In the genomic region with DNA sequence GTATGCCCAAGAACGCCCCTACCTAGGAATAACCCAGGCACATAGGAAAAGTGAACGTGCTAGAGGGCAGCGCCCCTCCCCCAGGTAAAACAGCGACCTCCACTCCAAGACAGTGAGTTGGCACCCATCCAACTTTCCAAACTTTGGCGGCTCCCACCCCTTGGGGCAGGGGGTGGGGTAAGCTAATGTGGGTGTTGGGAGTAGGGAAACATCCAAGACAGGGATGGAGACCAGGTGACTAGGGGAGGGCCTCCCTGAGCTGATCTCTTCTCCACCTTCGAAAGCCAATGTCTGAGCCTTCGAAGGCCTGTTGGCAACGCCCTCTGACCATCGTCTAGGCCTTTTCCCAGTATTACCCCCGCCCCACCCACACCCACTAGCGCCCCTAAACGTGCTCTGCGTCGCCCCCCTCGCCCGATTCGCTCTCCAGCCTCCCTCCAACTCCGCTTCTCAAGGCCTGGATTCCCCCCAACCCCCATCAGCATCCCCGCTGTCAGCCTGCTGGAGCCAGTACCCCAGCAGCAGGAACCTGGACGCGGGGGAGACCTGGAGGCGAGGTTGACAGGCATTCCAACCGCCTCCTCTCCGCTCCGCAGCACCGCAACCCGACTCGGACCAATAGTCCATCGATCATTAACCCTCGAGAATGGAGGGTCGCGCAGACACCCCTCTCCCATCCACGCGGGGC, we compare ENCODE assay signal across 9 mouse cellular contexts. TPM values are rescaled to one million over a fixed set of nuclear protein-coding genes. Genes with fewer than 3 reads are reported as not detected.
DNase-seq lines count a peak whose midpoint lies in the region; ATAC-seq and TF ChIP-seq lines count a peak whose summit lies in the region.
"Had no signal": no experiment of that assay in that cellular context is flagged by ENCODE, and none has a peak within 500 bp of the region (broad histone marks: within the 10 kb centered on the region; RNA-seq: fewer than 3 reads in every experiment).

No protein-coding gene starts in this region.

- peak overlapping the region; percentile 52 for H3K9ac ChIP-seq in intestine, postnatal 0 days (ENCODE audit: low read depth, low read length)
- H3K9ac ChIP-seq in midbrain, embryonic 14.5 days (replicated peaks; ENCODE audit: low read length) = peak overlapping the region; percentile 95

- peaks cover 41% of the 10 kb centered on the region for H3K4me1 ChIP-seq in thymus, adult 2 months (replicated peaks; ENCODE audit: control insufficient read depth, insufficient read depth, low read length)
- H3K4me1 ChIP-seq in embryonic fibroblast, embryonic 13.5 days (ENCODE audit: control insufficient read depth, insufficient read depth, low read length) = 0 out of 2 replicates have a peak, but pooled peaks cover 2% of the 10 kb centered on the region
- 0 out of 2 replicates have a peak, but pooled peaks cover 6% of the 10 kb centered on the region for H3K4me1 ChIP-seq in intestine, postnatal 0 days (replicated peaks; ENCODE audit: control insufficient read depth, insufficient read depth, low read length)
- peaks cover 42% of the 10 kb centered on the region for H3K4me1 ChIP-seq in midbrain, embryonic 14.5 days (ENCODE audit: control insufficient read depth, insufficient read depth, low read length)

- TF ChIP-seq CTCF in gastrocnemius, adult 2 months (IDR thresholded peaks at IDR 0.05) = no peak
- TF ChIP-seq CTCF in thymus, adult 2 months (IDR thresholded peaks at IDR 0.05; ENCODE audit: borderline replicate concordance, control insufficient read depth, extremely low read depth, insufficient read depth, low read length, poor library complexity) = no peak
- TF ChIP-seq CTCF in embryonic fibroblast, embryonic 13.5 days (IDR thresholded peaks at IDR 0.05; ENCODE audit: borderline replicate concordance, insufficient read depth, low read length) = no peak
- TF ChIP-seq CTCF in intestine, postnatal 0 days (IDR thresholded peaks at IDR 0.05; ENCODE audit: low read depth) = no peak

- TF ChIP-seq POLR2A in thymus, adult 2 months (IDR thresholded peaks at IDR 0.05; ENCODE audit: control insufficient read depth, extremely low read depth, insufficient read depth, low read length, poor library complexity) = no peak
- TF ChIP-seq POLR2A in embryonic fibroblast, embryonic 13.5 days (IDR thresholded peaks at IDR 0.05; ENCODE audit: low read depth, low read length) = 0 out of 2 replicates have a peak, but pooled peaks have one; percentile 21

- 18% methylated on average over 34 of the region's 34 CpGs for WGBS in thymus, adult 2 months
- 6% methylated on average over 34 of the region's 34 CpGs for WGBS in intestine, postnatal 0 days
- WGBS in midbrain, embryonic 14.5 days = 4% methylated on average over 34 of the region's 34 CpGs

- no peak for ATAC-seq in intestine, postnatal 0 days
- peak; percentile 1; the same call in 1 of the 2 replicates for ATAC-seq in midbrain, embryonic 14.5 days (ENCODE audit: low FRiP score, low TSS enrichment)
- no peak for ATAC-seq in inflammation-experienced regulatory T-cells, adult 6 months

- peak overlapping the region; percentile 93 for H3K4me2 ChIP-seq in intestine, postnatal 0 days (replicated peaks; ENCODE audit: low read depth)
- H3K4me2 ChIP-seq in midbrain, embryonic 14.5 days (ENCODE audit: low read length) = peak overlapping the region; percentile 73

- no peaks in the 10 kb centered on the region for H3K36me3 ChIP-seq in thymus, adult 2 months (ENCODE audit: control insufficient read depth, insufficient read depth, low read length)
- H3K36me3 ChIP-seq in intestine, postnatal 0 days (ENCODE audit: control insufficient read depth, insufficient read depth) = no peaks in the 10 kb centered on the region
- peaks cover 22% of the 10 kb centered on the region for H3K36me3 ChIP-seq in midbrain, embryonic 14.5 days (ENCODE audit: control insufficient read depth, insufficient read depth, low read length)

- peak; percentile 56 for DNase-seq in gastrocnemius, adult 2 months
- no peak for DNase-seq in gastrocnemius, postnatal 25 days
- no peak for DNase-seq in thymus, adult 2 months
- DNase-seq in thymus, postnatal 0 days (ENCODE audit: low spot score) = no peak
- peak; percentile 78 for DNase-seq in midbrain, embryonic 14.5 days

- peak overlapping the region; percentile 87 for H3K4me3 ChIP-seq in gastrocnemius, adult 2 months
- peak overlapping the region; percentile 78 for H3K4me3 ChIP-seq in thymus, adult 2 months (ENCODE audit: control insufficient read depth, insufficient read depth, low read length)
- H3K4me3 ChIP-seq in embryonic fibroblast, embryonic 13.5 days (ENCODE audit: insufficient read depth, low read length) = peak overlapping the region; percentile 58
- H3K4me3 ChIP-seq in intestine, postnatal 0 days (ENCODE audit: low read depth, low read length) = peak overlapping the region; percentile 54
- H3K4me3 ChIP-seq in midbrain, embryonic 14.5 days (replicated peaks; ENCODE audit: low read depth, low read length) = peak overlapping the region; percentile 94

- no peaks in the 10 kb centered on the region for H3K27me3 ChIP-seq in thymus, adult 2 months (ENCODE audit: control insufficient read depth, insufficient read depth, low read length)
- no peaks in the 10 kb centered on the region for H3K27me3 ChIP-seq in intestine, postnatal 0 days (replicated peaks; ENCODE audit: control insufficient read depth, insufficient read depth, low read length)
- H3K27me3 ChIP-seq in midbrain, embryonic 14.5 days (ENCODE audit: control insufficient read depth, insufficient read depth, low read length) = no peaks in the 10 kb centered on the region
- H3K27me3 ChIP-seq: Patski had no signal

- intact Hi-C loops in gastrocnemius, adult 2 months (cut with DNase I) = no loop called here

- H3K27ac ChIP-seq in gastrocnemius, adult 2 months = peak overlapping the region; percentile 88
- H3K27ac ChIP-seq in thymus, adult 2 months (ENCODE audit: control insufficient read depth, insufficient read depth, low read length) = no peak overlapping the region
- H3K27ac ChIP-seq in embryonic fibroblast, embryonic 13.5 days (ENCODE audit: insufficient read depth, low read length) = no peak overlapping the region
- peak overlapping the region; percentile 64; the same call in 1 of the 2 replicates for H3K27ac ChIP-seq in intestine, postnatal 0 days (ENCODE audit: low read depth, low read length)
- peak overlapping the region; percentile 97 for H3K27ac ChIP-seq in midbrain, embryonic 14.5 days (replicated peaks; ENCODE audit: low read depth, low read length)

- H3K9me3 ChIP-seq in intestine, postnatal 0 days (ENCODE audit: control insufficient read depth) = no peaks in the 10 kb centered on the region
- H3K9me3 ChIP-seq in midbrain, embryonic 14.5 days (ENCODE audit: control insufficient read depth, low read length) = no peaks in the 10 kb centered on the region

RNA-seq across cellular contexts. Expression of a gene that starts 1.1 kb away (rescaled TPM):
- total RNA-seq in gastrocnemius, adult 2 months (2021) = 100 to 1,000 TPM; 199 to 214 TPM
- 100 to 1,000 TPM; 212 to 259 TPM for total RNA-seq in gastrocnemius, postnatal 25 days (2021)
- 27.1 and 32.9 TPM in 2 replicates for polyA plus RNA-seq in thymus, adult 2 months (2012; rRNA removed)
- 3.9 and 5.0 TPM in 2 replicates for polyA plus RNA-seq in thymus, postnatal 0 days (2015; fragmentation: Nextera tagmentation; extraction: Ambion mirVana)
- polyA plus RNA-seq in embryonic fibroblast, embryonic 13.5 days (2011; ENCODE audit: insufficient read length, low read depth, missing spikeins) = 4.9 and 7.1 TPM in 2 replicates
- polyA plus RNA-seq in intestine, postnatal 0 days (2015; fragmentation: Nextera tagmentation; extraction: Ambion mirVana) = 2.8 and 3.2 TPM in 2 replicates
- 40.6 and 61.2 TPM in 2 replicates for polyA plus RNA-seq in midbrain, embryonic 14.5 days (2014; fragmentation: Nextera tagmentation; extraction: Ambion mirVana)
- polyA plus RNA-seq in inflammation-experienced regulatory T-cells, adult 6 months (2017; shearing (Covaris generic)) = 1 to 10 TPM; 1.5 to 2.7 (median 2.4) TPM

RNA-seq across cellular contexts. Expression of a gene that starts 4.8 kb away (rescaled TPM):
- total RNA-seq in gastrocnemius, adult 2 months (2021) = 100 to 1,000 TPM; 404 to 490 TPM
- total RNA-seq in gastrocnemius, postnatal 25 days (2021) = 100 to 1,000 TPM; 421 to 453 TPM
- 1,012 and 1,033 TPM in 2 replicates for polyA plus RNA-seq in thymus, adult 2 months (2012; rRNA removed)
- polyA plus RNA-seq in thymus, postnatal 0 days (2015; fragmentation: Nextera tagmentation; extraction: Ambion mirVana) = 1,510 and 1,580 TPM in 2 replicates
- 1,914 and 2,034 TPM in 2 replicates for polyA plus RNA-seq in embryonic fibroblast, embryonic 13.5 days (2011; ENCODE audit: insufficient read length, low read depth, missing spikeins)
- polyA plus RNA-seq in intestine, postnatal 0 days (2015; fragmentation: Nextera tagmentation; extraction: Ambion mirVana) = 668 and 699 TPM in 2 replicates
- polyA plus RNA-seq in midbrain, embryonic 14.5 days (2014; fragmentation: Nextera tagmentation; extraction: Ambion mirVana) = 685 and 710 TPM in 2 replicates
- polyA plus RNA-seq in inflammation-experienced regulatory T-cells, adult 6 months (2017; shearing (Covaris generic)) = 1,000 to 10,000 TPM; 2,465 to 4,071 (median 3,234) TPM

RNA-seq across cellular contexts. Expression of a gene that starts 25.7 kb away (rescaled TPM):
- total RNA-seq in gastrocnemius, adult 2 months (2021) = under 1 TPM; 0.31 to 0.47 TPM
- total RNA-seq in gastrocnemius, postnatal 25 days (2021) = under 1 TPM in 1 of 2 experiments, not detected in 1; 0.27 TPM
- 181 and 217 TPM in 2 replicates for polyA plus RNA-seq in thymus, adult 2 months (2012; rRNA removed)
- 201 and 211 TPM in 2 replicates for polyA plus RNA-seq in thymus, postnatal 0 days (2015; fragmentation: Nextera tagmentation; extraction: Ambion mirVana)
- 2.2 and 3.8 TPM in 2 replicates for polyA plus RNA-seq in embryonic fibroblast, embryonic 13.5 days (2011; ENCODE audit: insufficient read length, low read depth, missing spikeins)
- polyA plus RNA-seq in intestine, postnatal 0 days (2015; fragmentation: Nextera tagmentation; extraction: Ambion mirVana) = 4.2 and 4.4 TPM in 2 replicates
- polyA plus RNA-seq in midbrain, embryonic 14.5 days (2014; fragmentation: Nextera tagmentation; extraction: Ambion mirVana) = 7.1 and 12.1 TPM in 2 replicates
- polyA plus RNA-seq in inflammation-experienced regulatory T-cells, adult 6 months (2017; shearing (Covaris generic)) = 10 to 100 TPM; 43.8 to 60.5 (median 53.2) TPM

RNA-seq across cellular contexts. Expression of a gene that starts 31.6 kb away (rescaled TPM):
- total RNA-seq in gastrocnemius, adult 2 months (2021) = under 1 TPM in 1 of 2 experiments, not detected in 1; 0.11 TPM
- total RNA-seq in gastrocnemius, postnatal 25 days (2021) = under 1 TPM in 1 of 2 experiments, not detected in 1; 0.13 TPM
- 0.50 and 0.55 TPM in 2 replicates for polyA plus RNA-seq in thymus, adult 2 months (2012; rRNA removed)
- 0.23 and 0.45 TPM in 2 replicates for polyA plus RNA-seq in thymus, postnatal 0 days (2015; fragmentation: Nextera tagmentation; extraction: Ambion mirVana)
- 1.7 and 1.9 TPM in 2 replicates for polyA plus RNA-seq in embryonic fibroblast, embryonic 13.5 days (2011; ENCODE audit: insufficient read length, low read depth, missing spikeins)
- 0.13 TPM in 1 of 2 replicates, not detected in the other for polyA plus RNA-seq in intestine, postnatal 0 days (2015; fragmentation: Nextera tagmentation; extraction: Ambion mirVana)
- 2.9 and 4.1 TPM in 2 replicates for polyA plus RNA-seq in midbrain, embryonic 14.5 days (2014; fragmentation: Nextera tagmentation; extraction: Ambion mirVana)
- under 1 TPM in 1 of 3 experiments, not detected in 2; 0.23 TPM for polyA plus RNA-seq in inflammation-experienced regulatory T-cells, adult 6 months (2017; shearing (Covaris generic))

RNA-seq across cellular contexts. Expression of a gene that starts 35.5 kb away (rescaled TPM):
- 1 to 10 TPM; 3.0 to 3.1 TPM for total RNA-seq in gastrocnemius, adult 2 months (2021)
- total RNA-seq in gastrocnemius, postnatal 25 days (2021) = 1 to 10 TPM; 3.1 TPM
- polyA plus RNA-seq in thymus, adult 2 months (2012; rRNA removed) = 77.5 and 94.1 TPM in 2 replicates
- 36.6 and 42.0 TPM in 2 replicates for polyA plus RNA-seq in thymus, postnatal 0 days (2015; fragmentation: Nextera tagmentation; extraction: Ambion mirVana)
- 0.68 and 0.86 TPM in 2 replicates for polyA plus RNA-seq in embryonic fibroblast, embryonic 13.5 days (2011; ENCODE audit: insufficient read length, low read depth, missing spikeins)
- 0.30 and 0.31 TPM in 2 replicates for polyA plus RNA-seq in intestine, postnatal 0 days (2015; fragmentation: Nextera tagmentation; extraction: Ambion mirVana)
- polyA plus RNA-seq in midbrain, embryonic 14.5 days (2014; fragmentation: Nextera tagmentation; extraction: Ambion mirVana) = 0.96 and 1.2 TPM in 2 replicates
- polyA plus RNA-seq in inflammation-experienced regulatory T-cells, adult 6 months (2017; shearing (Covaris generic)) = 1 to 10 TPM; 1.1 to 8.5 (median 2.2) TPM

Comparison
In these comparisons a context has a peak if more than half of its experiments do, and no peak if none do; other contexts are left out.
1. DNase-seq: peak in gastrocnemius, adult 2 months (single experiment) and midbrain, embryonic 14.5 days (single experiment); none in gastrocnemius, postnatal 25 days (single experiment), thymus, adult 2 months (single experiment) and thymus, postnatal 0 days (single experiment).
2. H3K27ac ChIP-seq: peak in gastrocnemius, adult 2 months (single experiment), intestine, postnatal 0 days (single experiment) and midbrain, embryonic 14.5 days (single experiment); none in thymus, adult 2 months (single experiment) and embryonic fibroblast, embryonic 13.5 days (single experiment).
3. Peak in every context shown above with its lines, with median percentiles within 50 percentile points of each other: H3K4me3 ChIP-seq.